Mouse (Mus musculus): Measurements from ENCODE around the gene Olfr196. TPM values are rescaled to one million over a fixed set of nuclear protein-coding genes. Genes with fewer than 3 reads are reported as not detected.
"Not testable (repeated sequence)": the region's sequence is repeated elsewhere in the genome, so short reads cannot be mapped to it uniquely, and the experiment has no call there.

Olfr196 gene
- not detected in 2 replicates for polyA plus RNA-seq (2015; fragmentation: Nextera tagmentation; extraction: Ambion mirVana)

- no peak within 1 kb of the TSS for H3K9ac ChIP-seq (ENCODE audit: low read depth, low read length)
- no peaks in the 10 kb centered on the region for H3K4me1 ChIP-seq (ENCODE audit: control insufficient read depth, low read depth, low read length)
- ATAC-seq (ENCODE audit: low read depth), result no peak
- H3K27ac ChIP-seq (ENCODE audit: low read length), result no peak within 1 kb of the TSS
- no peak within 1 kb of the TSS for H3K4me2 ChIP-seq (ENCODE audit: low read depth, low read length)
- no peak within 1 kb of the TSS for H3K4me3 ChIP-seq (ENCODE audit: low read depth, low read length)
- WGBS (ENCODE audit: insufficient replicate concordance), result 50% methylated on average over 3 of the region's 3 CpGs
- no peaks in the 10 kb centered on the region for H3K36me3 ChIP-seq (ENCODE audit: control insufficient read depth, insufficient read depth)
- no peaks in the 10 kb centered on the region for H3K9me3 ChIP-seq (replicated peaks; ENCODE audit: control insufficient read depth, low read length)
- no peaks in the 10 kb centered on the region for H3K27me3 ChIP-seq (ENCODE audit: control insufficient read depth, insufficient read depth, low read depth, low read length)
Observed at GRCm38 (mm10) chr16:59170354-59170753, at the start of gene Olfr196. Gene Olfr196, minus strand, starts transcription at chr16:59170454.

- not testable (repeated sequence) for H3K27me3 ChIP-seq (ENCODE audit: control insufficient read depth, insufficient read depth, low read depth, low read length); ATAC-seq (ENCODE audit: low read depth); H3K4me2 ChIP-seq (ENCODE audit: low read depth, low read length); H3K9ac ChIP-seq (ENCODE audit: low read depth, low read length); H3K36me3 ChIP-seq (ENCODE audit: control insufficient read depth, insufficient read depth); H3K27ac ChIP-seq (ENCODE audit: low read length); H3K4me3 ChIP-seq (ENCODE audit: low read depth, low read length); H3K9me3 ChIP-seq (replicated peaks; ENCODE audit: control insufficient read depth, low read length); H3K4me1 ChIP-seq (ENCODE audit: control insufficient read depth, low read depth, low read length)
- WGBS (ENCODE audit: insufficient replicate concordance), result 41% methylated on average over 1 of the region's 1 CpGs
Observed at GRCm38 (mm10) chr16:59219667-59220066, 49.4 kb upstream of the Olfr196 start, which contains the start of gene Olfr199. Gene Olfr199, minus strand, starts transcription at chr16:59219767.

- not testable (repeated sequence) for H3K36me3 ChIP-seq (ENCODE audit: control insufficient read depth, insufficient read depth); H3K27ac ChIP-seq (ENCODE audit: low read length); H3K27me3 ChIP-seq (ENCODE audit: control insufficient read depth, insufficient read depth, low read depth, low read length); H3K4me3 ChIP-seq (ENCODE audit: low read depth, low read length); H3K4me1 ChIP-seq (ENCODE audit: control insufficient read depth, low read depth, low read length); H3K4me2 ChIP-seq (ENCODE audit: low read depth, low read length); H3K9me3 ChIP-seq (replicated peaks; ENCODE audit: control insufficient read depth, low read length); H3K9ac ChIP-seq (ENCODE audit: low read depth, low read length); ATAC-seq (ENCODE audit: low read depth)
- WGBS (ENCODE audit: insufficient replicate concordance), result 39% methylated on average over 3 of the region's 3 CpGs
Observed at GRCm38 (mm10) chr16:59217861-59218260, 47.6 kb upstream of the Olfr196 start.

- not testable (repeated sequence) for H3K9ac ChIP-seq (ENCODE audit: low read depth, low read length); H3K4me2 ChIP-seq (ENCODE audit: low read depth, low read length); H3K36me3 ChIP-seq (ENCODE audit: control insufficient read depth, insufficient read depth); H3K9me3 ChIP-seq (replicated peaks; ENCODE audit: control insufficient read depth, low read length); H3K4me1 ChIP-seq (ENCODE audit: control insufficient read depth, low read depth, low read length); H3K27ac ChIP-seq (ENCODE audit: low read length); H3K27me3 ChIP-seq (ENCODE audit: control insufficient read depth, insufficient read depth, low read depth, low read length); ATAC-seq (ENCODE audit: low read depth); H3K4me3 ChIP-seq (ENCODE audit: low read depth, low read length)
- WGBS (ENCODE audit: insufficient replicate concordance), result 37% methylated on average over 1 of the region's 1 CpGs
Observed at GRCm38 (mm10) chr16:59203433-59203832, 33.2 kb upstream of the Olfr196 start, which contains the start of gene Olfr198. Gene Olfr198, minus strand, starts transcription at chr16:59203533.

- Histone ChIP-seq H3K27me3 (ENCODE audit: control insufficient read depth, insufficient read depth, low read depth, low read length) (no peaks in the 10 kb centered on the region), H3K27ac (ENCODE audit: low read length) (no peak overlapping the region), H3K4me3 (ENCODE audit: low read depth, low read length) (no peak overlapping the region), H3K36me3 (ENCODE audit: control insufficient read depth, insufficient read depth) (no peaks in the 10 kb centered on the region), H3K4me2 (ENCODE audit: low read depth, low read length) (no peak overlapping the region), H3K4me1 (ENCODE audit: control insufficient read depth, low read depth, low read length) (no peaks in the 10 kb centered on the region), H3K9ac (ENCODE audit: low read depth, low read length) (no peak overlapping the region), H3K9me3 (replicated peaks; ENCODE audit: control insufficient read depth, low read length) (no peaks in the 10 kb centered on the region)
- WGBS (ENCODE audit: insufficient replicate concordance), result 58% methylated on average over 2 of the region's 2 CpGs
- ATAC-seq (ENCODE audit: low read depth), result no peak
Observed at GRCm38 (mm10) chr16:59151996-59152395, 18.3 kb downstream of the Olfr196 start.

GRCm38 (mm10) chr16:59146746-59147145 is 23.5 kb downstream of the Olfr196 start, which contains the start of gene Olfr195:
Gene Olfr195, plus strand, starts transcription at chr16:59147046.
- WGBS (ENCODE audit: insufficient replicate concordance), result 63% methylated on average over 1 of the region's 1 CpGs
- Histone ChIP-seq H3K27ac (ENCODE audit: low read length) (no peak within 1 kb of the TSS), H3K36me3 (ENCODE audit: control insufficient read depth, insufficient read depth) (no peaks in the 10 kb centered on the region), H3K9me3 (replicated peaks; ENCODE audit: control insufficient read depth, low read length) (no peaks in the 10 kb centered on the region), H3K4me2 (ENCODE audit: low read depth, low read length) (no peak within 1 kb of the TSS), H3K4me1 (ENCODE audit: control insufficient read depth, low read depth, low read length) (no peaks in the 10 kb centered on the region), H3K4me3 (ENCODE audit: low read depth, low read length) (no peak within 1 kb of the TSS), H3K27me3 (ENCODE audit: control insufficient read depth, insufficient read depth, low read depth, low read length) (no peaks in the 10 kb centered on the region), H3K9ac (ENCODE audit: low read depth, low read length) (no peak within 1 kb of the TSS)
- ATAC-seq (ENCODE audit: low read depth), result no peak

GRCm38 (mm10) chr16:59141105-59141504 is 29.1 kb downstream of the Olfr196 start:
- Histone ChIP-seq H3K4me3 (ENCODE audit: low read depth, low read length) (no peak overlapping the region), H3K36me3 (ENCODE audit: control insufficient read depth, insufficient read depth) (no peaks in the 10 kb centered on the region), H3K9me3 (replicated peaks; ENCODE audit: control insufficient read depth, low read length) (no peaks in the 10 kb centered on the region), H3K9ac (ENCODE audit: low read depth, low read length) (no peak overlapping the region), H3K27ac (ENCODE audit: low read length) (no peak overlapping the region), H3K4me2 (ENCODE audit: low read depth, low read length) (no peak overlapping the region), H3K27me3 (ENCODE audit: control insufficient read depth, insufficient read depth, low read depth, low read length) (no peaks in the 10 kb centered on the region), H3K4me1 (ENCODE audit: control insufficient read depth, low read depth, low read length) (no peaks in the 10 kb centered on the region)
- ATAC-seq (ENCODE audit: low read depth), result no peak

GRCm38 (mm10) chr16:59130740-59131139 is 39.5 kb downstream of the Olfr196 start:
- H3K9ac ChIP-seq (ENCODE audit: low read depth, low read length), result no peak overlapping the region
- H3K4me1 ChIP-seq (ENCODE audit: control insufficient read depth, low read depth, low read length), result no peaks in the 10 kb centered on the region
- no peak overlapping the region for H3K4me3 ChIP-seq (ENCODE audit: low read depth, low read length)
- peaks cover 2% of the 10 kb centered on the region; the same call in 1 of the 2 replicates for H3K9me3 ChIP-seq (replicated peaks; ENCODE audit: control insufficient read depth, low read length)
- no peaks in the 10 kb centered on the region for H3K27me3 ChIP-seq (ENCODE audit: control insufficient read depth, insufficient read depth, low read depth, low read length)
- 56% methylated on average over 1 of the region's 1 CpGs for WGBS (ENCODE audit: insufficient replicate concordance)
- no peaks in the 10 kb centered on the region for H3K36me3 ChIP-seq (ENCODE audit: control insufficient read depth, insufficient read depth)
- no peak overlapping the region for H3K27ac ChIP-seq (ENCODE audit: low read length)
- no peak overlapping the region for H3K4me2 ChIP-seq (ENCODE audit: low read depth, low read length)
- ATAC-seq (ENCODE audit: low read depth), result no peak

- Histone ChIP-seq H3K27me3 (ENCODE audit: control insufficient read depth, insufficient read depth, low read depth, low read length) (no peaks in the 10 kb centered on the region), H3K36me3 (ENCODE audit: control insufficient read depth, insufficient read depth) (no peaks in the 10 kb centered on the region), H3K9ac (ENCODE audit: low read depth, low read length) (no peak within 1 kb of the TSS), H3K4me1 (ENCODE audit: control insufficient read depth, low read depth, low read length) (no peaks in the 10 kb centered on the region), H3K27ac (ENCODE audit: low read length) (no peak within 1 kb of the TSS), H3K9me3 (replicated peaks; ENCODE audit: control insufficient read depth, low read length) (no peaks in the 10 kb centered on the region), H3K4me3 (ENCODE audit: low read depth, low read length) (no peak within 1 kb of the TSS), H3K4me2 (ENCODE audit: low read depth, low read length) (no peak within 1 kb of the TSS)
- ATAC-seq (ENCODE audit: low read depth), result no peak
Observed at GRCm38 (mm10) chr16:59120969-59121368, 49.3 kb downstream of the Olfr196 start, which contains the start of gene Olfr194. Gene Olfr194, minus strand, starts transcription at chr16:59121069.
